Mouse (Mus musculus): ENCODE data around the gene Trp53bp1. TPM values are rescaled to one million over a fixed set of nuclear protein-coding genes. Genes with fewer than 3 reads are reported as not detected.
A peak's percentile ranks its signal among the peaks of the same experiment; 100 is the strongest.

Gene Trp53bp1
- polyA plus RNA-seq, 3 experiments from 2014 or later: 32.2 to 41.0 (median 38.0) TPM

- ATAC-seq: no peak
These were observed 27.1 kb downstream of the Trp53bp1 start for GRCm38 (mm10) chr2:121244099-121244498.

DNA sequence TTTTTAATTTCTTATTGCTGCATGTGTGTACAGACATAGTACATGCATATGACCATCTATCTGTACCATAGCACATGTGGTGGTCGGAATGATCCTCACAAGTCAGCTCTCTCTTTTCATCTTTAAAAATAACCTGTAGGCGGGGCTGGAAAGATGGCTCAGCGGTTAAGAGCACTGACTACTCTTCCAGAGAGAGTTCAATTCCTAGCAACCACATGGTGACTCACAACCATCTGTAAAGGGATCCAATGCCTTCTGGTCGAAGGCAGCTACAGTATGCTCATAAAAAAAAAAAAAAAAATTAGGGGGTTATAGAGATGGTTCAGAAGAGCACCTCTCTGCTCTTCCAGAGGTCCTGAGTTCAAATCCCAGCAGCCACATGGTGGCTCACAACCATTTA lies 31.8 kb downstream of the Trp53bp1 start:
- no peak for ATAC-seq

DNA sequence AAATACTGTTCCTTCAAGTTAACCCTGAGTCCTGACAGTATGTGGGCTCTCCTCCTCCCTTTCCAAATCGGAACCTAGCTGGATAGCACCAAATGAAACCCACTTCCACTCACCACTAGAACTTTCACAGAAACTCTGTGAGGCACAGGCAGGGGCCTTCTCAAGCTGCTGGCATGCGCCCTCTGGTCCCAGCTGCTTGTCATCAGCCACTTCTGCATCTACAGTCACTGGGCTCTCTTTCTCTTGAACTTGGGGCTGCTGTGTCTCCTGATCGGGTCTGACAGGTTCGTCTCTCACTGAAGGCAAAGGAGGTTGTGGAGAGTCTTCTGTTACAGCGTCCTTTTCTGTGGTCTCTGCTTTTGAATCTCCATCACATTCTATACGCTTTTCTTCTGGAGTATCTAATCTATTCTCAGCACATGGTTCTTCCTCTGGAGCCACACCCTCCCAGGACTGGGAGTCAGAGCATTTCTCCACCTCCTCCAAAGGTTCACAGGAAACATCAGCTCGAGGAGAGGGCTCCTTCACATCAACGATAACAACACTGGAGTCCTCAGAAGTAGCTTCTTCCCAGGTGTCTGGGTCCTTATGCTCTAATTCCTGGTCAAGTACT lies 35.6 kb downstream of the Trp53bp1 start:
- ATAC-seq: no peak

DNA sequence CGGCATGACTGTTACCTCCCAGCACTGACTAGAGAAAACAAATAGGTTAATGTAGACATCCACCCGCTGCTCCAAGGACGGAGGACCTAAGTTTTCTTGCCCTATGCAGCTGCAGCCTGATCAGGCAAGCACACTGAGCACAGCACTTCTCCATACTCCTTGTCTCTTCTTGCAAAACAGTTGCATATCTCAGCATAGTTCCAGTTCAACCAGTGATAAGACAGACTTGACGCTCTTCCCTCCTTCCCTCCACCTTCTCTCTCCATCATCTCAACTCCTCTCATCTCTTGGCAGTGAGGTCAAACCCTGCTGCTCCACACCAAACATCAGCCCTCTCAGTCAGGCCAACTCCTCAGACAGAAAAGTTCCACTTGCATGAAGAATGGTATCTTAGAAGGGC lies 43.1 kb downstream of the Trp53bp1 start:
- no peak for ATAC-seq

- no peak for ATAC-seq
These were observed 48.2 kb downstream of the Trp53bp1 start for GRCm38 (mm10) chr2:121223010-121223409.

GRCm38 (mm10) chr2:121219994-121220393 lies 51.2 kb downstream of the Trp53bp1 start:
- ATAC-seq: no peak

DNA sequence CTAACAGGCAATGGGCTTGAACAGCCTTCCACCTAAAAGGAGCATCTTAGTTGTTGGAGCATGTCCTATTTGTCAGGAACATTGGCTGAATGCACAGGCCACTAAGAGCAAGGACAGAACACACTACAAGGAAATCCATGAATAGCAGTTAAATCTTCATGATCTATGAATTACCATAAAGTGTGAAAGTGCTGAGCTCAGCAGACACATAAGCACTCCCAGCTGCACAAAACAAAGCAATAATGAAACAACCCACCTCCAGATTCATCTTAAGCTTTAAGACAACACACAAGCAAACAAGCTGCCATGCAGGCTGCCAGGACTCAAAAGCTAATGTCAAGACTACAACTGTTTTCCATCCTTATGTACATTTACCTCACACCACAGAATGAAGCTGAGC lies 52.0 kb downstream of the Trp53bp1 start:
- ATAC-seq: no peak

- no peak for ATAC-seq
These were observed 56.7 kb downstream of the Trp53bp1 start for GRCm38 (mm10) chr2:121214491-121214890.

GRCm38 (mm10) chr2:121206541-121206940 lies 64.7 kb downstream of the Trp53bp1 start:
- ATAC-seq: no peak

GRCm38 (mm10) chr2:121204276-121204675 lies 66.9 kb downstream of the Trp53bp1 start:
- ATAC-seq: no peak

GRCm38 (mm10) chr2:121195466-121195865 lies 75.7 kb downstream of the Trp53bp1 start:
- no peak for ATAC-seq

DNA sequence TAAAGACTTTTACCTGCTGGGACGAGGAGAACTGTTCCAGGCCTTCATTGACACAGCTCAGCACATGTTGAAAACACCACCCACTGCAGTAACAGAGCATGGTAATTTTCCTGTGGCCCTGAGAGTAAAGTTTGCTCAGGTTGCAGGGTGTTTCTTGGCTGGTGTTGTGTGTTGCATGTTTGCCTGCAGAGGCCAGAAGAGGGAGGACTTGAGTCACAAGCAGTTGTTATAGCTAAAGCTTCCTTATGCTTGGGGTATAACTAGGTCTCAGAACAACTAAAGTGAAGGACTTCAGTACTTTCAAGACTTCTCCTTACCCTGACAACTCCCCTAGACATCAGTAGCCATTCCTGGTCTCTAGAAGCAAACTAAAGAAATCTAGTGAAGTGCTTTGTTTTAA lies 82.7 kb downstream of the Trp53bp1 start:
- no peak for ATAC-seq

DNA sequence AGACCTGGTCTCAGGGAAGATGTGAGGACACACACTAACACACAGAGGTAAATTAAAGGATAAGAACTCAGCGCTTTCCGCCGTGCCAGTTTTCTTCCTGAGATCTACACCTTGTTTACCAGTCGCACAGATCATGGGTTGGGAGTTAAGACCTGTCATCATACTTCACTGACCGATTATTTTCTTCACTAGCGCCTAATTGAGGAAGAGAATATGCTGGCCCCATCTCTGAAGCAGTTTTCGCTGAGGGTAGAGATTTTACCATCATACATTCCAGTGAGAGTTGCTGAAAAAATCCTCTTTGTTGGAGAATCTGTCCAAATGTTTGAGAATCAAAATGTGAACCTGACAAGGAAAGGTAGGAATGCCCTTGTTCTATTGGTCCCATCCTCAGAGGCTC lies 87.1 kb downstream of the Trp53bp1 start:
- ATAC-seq: no peak

DNA sequence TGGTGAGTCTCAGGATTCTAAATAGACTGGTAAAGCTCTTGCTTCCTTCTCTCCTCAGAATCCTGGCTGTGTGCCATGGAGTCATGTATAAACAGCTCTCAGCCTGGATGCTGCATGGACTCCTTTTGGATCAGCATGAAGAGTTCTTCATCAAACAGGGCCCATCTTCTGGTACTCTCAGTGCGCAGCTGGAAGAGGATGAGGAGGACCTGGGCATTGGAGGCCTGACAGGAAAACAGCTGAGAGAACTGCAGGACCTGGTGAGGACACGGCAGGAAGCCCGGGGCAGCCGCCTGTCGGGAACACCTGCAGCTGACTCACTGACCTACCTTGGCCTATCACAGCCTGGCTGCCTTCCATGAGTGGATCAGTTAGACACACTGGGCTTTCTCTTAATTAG lies 87.8 kb downstream of the Trp53bp1 start:
- ATAC-seq: no peak

DNA sequence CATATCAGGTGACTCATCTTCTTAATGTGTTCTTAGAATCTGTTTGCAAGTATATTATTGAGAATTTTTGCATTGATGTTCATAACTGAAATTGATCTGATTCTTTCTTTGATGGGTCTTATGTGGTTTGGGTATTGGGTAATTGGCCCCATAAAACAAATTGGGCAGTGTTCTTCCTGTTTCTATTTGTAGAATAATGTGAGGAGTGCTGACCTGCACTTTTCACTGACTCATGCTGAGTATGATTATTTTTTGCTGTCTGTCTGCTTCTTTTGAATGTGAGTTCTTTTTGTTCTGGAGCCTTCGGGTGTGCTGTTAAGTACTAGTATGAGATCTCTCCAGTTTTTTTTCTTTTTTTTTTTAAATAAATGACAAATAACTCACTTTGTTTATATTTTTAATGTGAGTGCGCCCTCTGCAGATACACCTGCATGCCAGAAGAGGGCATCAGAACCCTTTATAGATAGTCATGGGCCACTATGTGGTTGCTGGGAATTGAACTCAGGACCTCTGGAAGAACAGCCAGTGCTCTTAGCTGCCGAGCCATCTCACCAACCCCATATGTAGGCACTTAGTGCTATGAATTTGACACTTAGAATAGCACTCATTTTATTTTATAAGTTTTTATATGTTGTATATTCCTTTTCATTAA lies 92.3 kb downstream of the Trp53bp1 start:
- no peak for ATAC-seq

- ATAC-seq: peak; percentile 79
These were observed 100.0 kb downstream of the Trp53bp1 start, which contains the start of gene Zscan29 for GRCm38 (mm10) chr2:121170980-121171742. Gene Zscan29, minus strand, starts transcription at chr2:121171125.

DNA sequence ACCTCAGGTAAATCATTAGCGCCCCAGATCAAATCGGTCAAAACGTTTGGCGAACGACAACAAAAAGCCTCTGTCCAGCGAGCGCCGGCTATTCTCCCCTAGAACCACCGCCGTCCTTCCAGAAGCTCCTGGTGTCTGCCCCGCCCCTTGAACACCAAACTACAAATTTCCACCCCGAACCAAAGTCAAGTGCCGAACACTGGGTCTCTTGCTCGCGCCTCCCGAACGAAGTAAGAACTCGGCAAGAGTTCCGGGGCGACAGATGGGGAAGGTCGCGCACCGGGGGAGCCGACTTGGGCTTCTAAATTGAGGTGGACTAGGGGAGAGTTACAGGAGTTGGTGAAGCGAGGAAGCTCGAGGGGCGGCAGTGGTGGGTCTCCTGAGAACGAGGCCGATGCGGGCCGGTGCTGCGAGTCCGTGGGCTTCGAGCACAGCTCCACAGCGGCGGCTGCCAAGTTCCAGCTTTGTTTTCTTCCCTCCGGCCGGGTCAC lies 100.7 kb downstream of the Trp53bp1 start, which contains the start of gene Tubgcp4:
Gene Tubgcp4, plus strand, starts transcription at position 174 of the 491 bp plus-strand sequence.
- peak; percentile 43 for ATAC-seq

DNA sequence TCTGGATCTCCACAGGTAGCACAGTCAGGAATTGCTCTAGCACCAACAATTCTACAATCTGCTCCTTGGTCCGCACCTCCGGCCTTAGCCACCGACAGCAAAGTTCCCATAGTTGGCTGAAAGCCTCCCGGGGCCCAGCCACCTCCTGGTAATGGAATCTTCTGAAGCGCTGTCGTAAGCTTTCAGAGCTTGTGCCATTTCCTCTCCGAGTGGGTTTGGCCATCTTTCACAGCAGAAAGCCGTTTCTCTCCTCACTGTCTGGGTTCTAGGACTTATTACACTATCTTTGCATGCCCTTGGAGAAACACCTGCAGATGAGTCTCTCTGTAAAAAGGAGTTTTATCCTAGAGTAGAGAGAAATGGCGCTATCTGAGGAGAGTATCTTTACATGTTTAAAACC lies 101.3 kb downstream of the Trp53bp1 start:
- no peak for ATAC-seq

GRCm38 (mm10) chr2:121169173-121169572 lies 102.0 kb downstream of the Trp53bp1 start:
- ATAC-seq: no peak

DNA sequence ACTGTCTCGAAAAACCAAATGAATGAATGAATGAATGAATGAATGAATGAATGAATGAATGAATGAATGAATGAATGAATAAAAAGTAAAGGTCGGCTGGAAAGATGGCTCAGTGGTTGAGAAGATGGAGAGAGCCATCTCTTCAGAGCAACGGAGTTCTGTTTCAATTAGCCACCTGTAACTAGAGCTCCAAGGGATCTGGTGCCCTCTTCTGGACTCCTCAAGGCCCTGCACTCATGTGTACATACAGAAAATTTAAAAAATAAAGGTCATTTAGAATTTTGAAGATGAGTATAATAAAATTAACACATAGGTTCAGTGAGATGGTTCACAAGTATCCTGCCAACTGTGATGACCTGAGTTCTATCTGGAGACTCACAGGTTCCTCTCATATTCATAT lies 118.1 kb downstream of the Trp53bp1 start:
- ATAC-seq: no peak

- no peak for ATAC-seq
These were observed 121.5 kb downstream of the Trp53bp1 start for GRCm38 (mm10) chr2:121149679-121150078.
